Mouse (Mus musculus): ENCODE data around the gene Sult2a8.

- TF ChIP-seq CTCF (IDR thresholded peaks at IDR 0.05; ENCODE audit: low read depth) = no peak
- no peak for TF ChIP-seq EP300 (IDR thresholded peaks at IDR 0.05; ENCODE audit: low read depth)
Measured at GRCm38 (mm10) chr7:14492886-14493285, 46.3 kb upstream of the Sult2a8 start.
